Mouse (Mus musculus) myocyte (in vitro differentiated cells): ENCODE results near the gene Tfcp2l1. TPM values are rescaled to one million over a fixed set of nuclear protein-coding genes. Genes with fewer than 3 reads are reported as not detected.

Experiments used
- H3K27me3 ChIP-seq: one replicate; pipeline ENCODE4 v1.6.1; 2011; ENCODE audit not compliant: control insufficient read depth, insufficient read depth, insufficient read length
- H3K36me3 ChIP-seq: one replicate; pipeline ENCODE4 v1.6.1; 2011; ENCODE audit not compliant: control insufficient read depth, insufficient read depth
- H3K4me2 ChIP-seq: one replicate; pipeline ENCODE4 v1.6.1; 2011; ENCODE audit warnings: low read depth, control low read depth
- H3K4me3 ChIP-seq: one replicate; pipeline ENCODE4 v1.5.1; 2011; ENCODE audit warnings: mild to moderate bottlenecking, control low read depth, moderate library complexity
- H3K79me2 ChIP-seq: one replicate; pipeline ENCODE4 v1.6.1; 2011; ENCODE audit not compliant: control insufficient read depth, insufficient read depth
- H3ac ChIP-seq: one replicate; pipeline ENCODE4 v1.6.1; 2011; ENCODE audit not compliant: control insufficient read depth, insufficient read length
- CEBPB ChIP-seq: IDR thresholded peaks from 2 replicates; pipeline ENCODE4 v1.6.1; 2011; ENCODE audit warnings: mild to moderate bottlenecking, moderate library complexity; ENCODE audit not compliant: poor library complexity, insufficient read depth, severe bottlenecking
- E2F4 ChIP-seq: IDR thresholded peaks from one replicate; pipeline ENCODE4 v1.6.1; 2011; ENCODE audit warnings: mild to moderate bottlenecking, control low read depth, moderate library complexity; ENCODE audit not compliant: insufficient read depth
- MAX ChIP-seq: IDR thresholded peaks from one replicate; pipeline ENCODE4 v1.6.1; 2011; ENCODE audit warnings: low read depth, mild to moderate bottlenecking, control low read depth
- MYOD1 ChIP-seq, 3 experiments: IDR thresholded peaks; one replicate each; pipeline ENCODE4 v1.6.1; 2011; ENCODE audit warnings: control low read depth in 2 of 3, low read depth in 2 of 3, mild to moderate bottlenecking in 2 of 3, moderate library complexity in 1 of 3; ENCODE audit not compliant: insufficient read length in 2 of 3, control insufficient read depth in 1 of 3
- MYOG ChIP-seq, 3 experiments: IDR thresholded peaks; one replicate each; pipeline ENCODE4 v1.6.1; 2011; ENCODE audit warnings: control low read depth in 2 of 3, low read depth in 2 of 3, mild to moderate bottlenecking in 2 of 3; ENCODE audit not compliant: insufficient read length in 2 of 3, control insufficient read depth in 1 of 3, insufficient read depth in 1 of 3
- POLR2A ChIP-seq: IDR thresholded peaks from one replicate; pipeline ENCODE4 v1.6.1; 2011; ENCODE audit warnings: low read depth, mild to moderate bottlenecking, control low read depth, moderate library complexity; ENCODE audit not compliant: insufficient read length
- POLR2AphosphoS2 ChIP-seq: IDR thresholded peaks from one replicate; pipeline ENCODE4 v1.6.1; 2011; ENCODE audit warnings: low read depth, control low read depth; ENCODE audit not compliant: insufficient read length
- REST ChIP-seq: IDR thresholded peaks from one replicate; pipeline ENCODE4 v1.6.1; 2011; ENCODE audit warnings: mild to moderate bottlenecking, control low read depth, moderate library complexity; ENCODE audit not compliant: insufficient read depth, insufficient read length
- SRF ChIP-seq: IDR thresholded peaks from one replicate; pipeline ENCODE4 v1.6.1; 2011; ENCODE audit warnings: low read depth; ENCODE audit not compliant: control insufficient read depth, insufficient read length
- TCF12 ChIP-seq: IDR thresholded peaks from one replicate; pipeline ENCODE4 v1.6.1; 2011; ENCODE audit warnings: mild to moderate bottlenecking, control low read depth; ENCODE audit not compliant: poor library complexity, insufficient read depth, severe bottlenecking
- TCF3 ChIP-seq: IDR thresholded peaks from one replicate; pipeline ENCODE4 v1.6.1; 2011; ENCODE audit warnings: low read depth, control low read depth; ENCODE audit not compliant: insufficient read length
- USF1 ChIP-seq: IDR thresholded peaks from one replicate; pipeline ENCODE4 v1.6.1; 2011; ENCODE audit warnings: low read depth, mild to moderate bottlenecking, control low read depth, moderate library complexity
- polyA plus RNA-seq: library from polyadenylated mRNA; unstranded; fragments of >200 nt; fragmentation: generic; extraction: Trizol; gene quantifications from one replicate; pipeline ENCODE4 v1.2.1, GENCODE M21; 2012; ENCODE audit warnings: missing spikeins

The Tfcp2l1 gene
- polyA plus RNA-seq, 1 experiment, result 1.2 TPM

- no peaks in the 10 kb centered on the region for H3K36me3 ChIP-seq
- no peak overlapping the region for H3K4me3 ChIP-seq
- no peaks in the 10 kb centered on the region for H3K79me2 ChIP-seq
- H3ac ChIP-seq, result no peak overlapping the region
- H3K4me2 ChIP-seq, result no peak overlapping the region
- TF ChIP-seq MYOG (IDR thresholded peaks at IDR 0.05; ENCODE audit: control insufficient read depth in 1 of 3, insufficient read depth in 1 of 3, insufficient read length in 2 of 3, low read depth in 2 of 3) (no peak), CEBPB (no peak), POLR2AphosphoS2 (no peak), E2F4 (no peak), TCF12 (no peak)
- H3K27me3 ChIP-seq, result peaks cover 19% of the 10 kb centered on the region
Observed at GRCm38 (mm10) chr1:118625461-118625860, 2.3 kb upstream of the Tfcp2l1 start.

- H3K27me3 ChIP-seq, result peaks cover 21% of the 10 kb centered on the region
- no peaks in the 10 kb centered on the region for H3K79me2 ChIP-seq
- no peak overlapping the region for H3ac ChIP-seq
- H3K36me3 ChIP-seq, result no peaks in the 10 kb centered on the region
- H3K4me2 ChIP-seq, result no peak overlapping the region
- H3K4me3 ChIP-seq, result no peak overlapping the region
- TF ChIP-seq REST (no peak), MYOD1 (IDR thresholded peaks at IDR 0.05; ENCODE audit: control insufficient read depth in 1 of 3, insufficient read length in 2 of 3, low read depth in 2 of 3) (no peak), USF1 (no peak)
Observed at GRCm38 (mm10) chr1:118625921-118626320, 1.8 kb upstream of the Tfcp2l1 start.

- Histone ChIP-seq H3K27me3 (peaks cover 21% of the 10 kb centered on the region), H3ac (no peak overlapping the region), H3K4me2 (no peak overlapping the region), H3K79me2 (no peaks in the 10 kb centered on the region), H3K4me3 (no peak overlapping the region), H3K36me3 (no peaks in the 10 kb centered on the region)
- TF ChIP-seq E2F4, result no peak
Observed at GRCm38 (mm10) chr1:118626452-118626851, 1.3 kb upstream of the Tfcp2l1 start.

GRCm38 (mm10) chr1:118633415-118633980 lies 5.8 kb downstream of the Tfcp2l1 start:
- no peaks in the 10 kb centered on the region for H3K79me2 ChIP-seq
- no peak overlapping the region for H3K4me3 ChIP-seq
- H3ac ChIP-seq, result no peak overlapping the region
- H3K27me3 ChIP-seq, result peaks cover 26% of the 10 kb centered on the region
- H3K36me3 ChIP-seq, result no peaks in the 10 kb centered on the region
- H3K4me2 ChIP-seq, result no peak overlapping the region
- no peak for TF ChIP-seq TCF3
- no peak for TF ChIP-seq POLR2AphosphoS2
- TF ChIP-seq REST, result no peak
- TF ChIP-seq USF1, result no peak
- no peak for TF ChIP-seq E2F4
- no peak for TF ChIP-seq MAX
- no peak for TF ChIP-seq POLR2A
- TF ChIP-seq MYOG (IDR thresholded peaks at IDR 0.05; ENCODE audit: control insufficient read depth in 1 of 3, insufficient read depth in 1 of 3, insufficient read length in 2 of 3, low read depth in 2 of 3), result no peak
- TF ChIP-seq SRF, result no peak
- TF ChIP-seq MYOD1 (IDR thresholded peaks at IDR 0.05; ENCODE audit: control insufficient read depth in 1 of 3, insufficient read length in 2 of 3, low read depth in 2 of 3), result no peak
- no peak for TF ChIP-seq TCF12
- TF ChIP-seq CEBPB, result no peak

GRCm38 (mm10) chr1:118642296-118642999 lies 14.7 kb downstream of the Tfcp2l1 start:
- H3K4me2 ChIP-seq, result no peak overlapping the region
- H3K36me3 ChIP-seq, result no peaks in the 10 kb centered on the region
- TF ChIP-seq POLR2A (no peak), POLR2AphosphoS2 (no peak), MYOG (IDR thresholded peaks at IDR 0.05; ENCODE audit: control insufficient read depth in 1 of 3, insufficient read depth in 1 of 3, insufficient read length in 2 of 3, low read depth in 2 of 3) (no peak), TCF3 (no peak), CEBPB (no peak), REST (no peak), MAX (no peak), TCF12 (no peak), USF1 (no peak), MYOD1 (IDR thresholded peaks at IDR 0.05; ENCODE audit: control insufficient read depth in 1 of 3, insufficient read length in 2 of 3, low read depth in 2 of 3) (no peak), SRF (no peak), E2F4 (no peak)
- H3ac ChIP-seq, result no peak overlapping the region
- H3K27me3 ChIP-seq, result peaks cover 5% of the 10 kb centered on the region
- H3K4me3 ChIP-seq, result no peak overlapping the region
- no peaks in the 10 kb centered on the region for H3K79me2 ChIP-seq
